Mouse (Mus musculus): Measurements from ENCODE around the gene Zfp691. TPM values are rescaled to one million over a fixed set of nuclear protein-coding genes. Genes with fewer than 3 reads are reported as not detected.

Zfp691 gene
- polyA plus RNA-seq, 1 experiment: 5.8 TPM

DNA sequence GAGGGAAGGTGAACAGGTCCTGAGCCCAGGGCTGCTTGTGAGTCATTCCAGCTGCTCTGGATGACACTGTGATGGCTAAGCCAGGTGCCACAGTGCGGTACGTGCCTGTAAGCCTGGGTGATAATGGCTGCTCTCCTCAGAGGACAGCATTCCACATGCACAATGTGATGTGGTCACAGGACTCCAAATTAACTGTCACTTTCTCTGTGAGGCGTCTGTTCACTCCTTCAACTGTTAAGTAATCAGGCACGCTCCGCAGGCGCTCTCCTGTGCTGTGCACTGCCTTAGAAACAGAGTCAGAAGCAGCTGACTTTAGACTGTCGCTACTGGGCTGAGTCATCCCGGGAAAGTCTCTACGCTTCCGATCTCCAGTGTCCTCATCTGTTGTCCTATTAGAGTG lies 32.8 kb downstream of the Zfp691 start:
- no peak overlapping the region for H3K4me3 ChIP-seq (replicated peaks; ENCODE audit: control insufficient read depth, low read depth, low read length)
- no peak overlapping the region for H3K27ac ChIP-seq (ENCODE audit: control insufficient read depth, insufficient read depth, low read depth, low read length, poor library complexity)
- TF ChIP-seq POLR2A (IDR thresholded peaks at IDR 0.05; ENCODE audit: borderline replicate concordance, control insufficient read depth, low read depth, low read length) (no peak), CTCF (IDR thresholded peaks at IDR 0.05; ENCODE audit: control insufficient read depth, insufficient read depth, low read length) (no peak)
- WGBS: 78% methylated on average over 10 of the region's 10 CpGs
- peaks cover 1% of the 10 kb centered on the region; the same call in 1 of the 2 replicates for H3K4me1 ChIP-seq (ENCODE audit: control insufficient read depth, insufficient read depth, low read length)

DNA sequence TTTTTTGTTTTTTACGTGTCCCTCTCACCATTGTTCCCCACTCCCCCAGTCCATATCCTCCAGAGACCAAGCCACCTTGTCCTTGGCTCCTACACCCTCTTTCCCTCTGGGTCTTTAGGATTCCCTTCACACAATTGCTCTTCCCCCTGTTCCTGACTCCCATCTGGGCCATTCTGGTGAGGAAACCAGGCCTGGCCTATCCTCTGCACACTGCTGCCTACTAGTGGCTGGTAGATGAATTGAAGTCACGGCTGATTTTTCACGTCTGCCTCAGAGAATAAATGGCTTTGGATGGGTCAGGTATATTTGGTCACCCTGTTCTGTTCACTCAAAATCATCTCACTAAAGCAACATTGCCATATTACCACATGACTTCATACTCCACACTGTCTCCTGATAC lies 33.9 kb downstream of the Zfp691 start:
- WGBS: 51% methylated on average over 3 of the region's 3 CpGs
- TF ChIP-seq POLR2A (IDR thresholded peaks at IDR 0.05; ENCODE audit: borderline replicate concordance, control insufficient read depth, low read depth, low read length) (no peak), CTCF (IDR thresholded peaks at IDR 0.05; ENCODE audit: control insufficient read depth, insufficient read depth, low read length) (peak; percentile 89)
- Histone ChIP-seq H3K4me1 (ENCODE audit: control insufficient read depth, insufficient read depth, low read length) (peaks cover 1% of the 10 kb centered on the region; the same call in 1 of the 2 replicates), H3K4me3 (replicated peaks; ENCODE audit: control insufficient read depth, low read depth, low read length) (no peak overlapping the region), H3K27ac (ENCODE audit: control insufficient read depth, insufficient read depth, low read depth, low read length, poor library complexity) (no peak overlapping the region)

DNA sequence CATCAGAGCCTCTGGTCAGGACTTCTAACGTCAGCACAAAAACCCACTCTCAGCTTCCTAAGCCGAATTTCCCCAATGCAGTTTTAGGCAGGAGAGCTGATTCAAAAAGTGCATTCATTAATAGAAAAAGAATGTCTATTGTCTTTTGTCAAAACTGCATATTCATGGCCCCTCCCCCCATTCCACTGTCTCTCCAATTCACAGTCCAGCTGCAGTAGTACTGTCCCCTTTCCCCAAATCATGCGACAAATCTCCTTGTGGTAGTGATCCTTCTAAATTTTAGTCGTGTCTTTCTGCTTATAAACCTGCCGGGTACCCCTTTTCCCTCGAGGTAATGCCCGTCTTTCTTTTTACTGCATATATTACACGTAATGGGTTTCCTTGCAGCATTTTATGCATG lies 35.2 kb downstream of the Zfp691 start:
- 76% methylated on average over 8 of the region's 8 CpGs for WGBS

DNA sequence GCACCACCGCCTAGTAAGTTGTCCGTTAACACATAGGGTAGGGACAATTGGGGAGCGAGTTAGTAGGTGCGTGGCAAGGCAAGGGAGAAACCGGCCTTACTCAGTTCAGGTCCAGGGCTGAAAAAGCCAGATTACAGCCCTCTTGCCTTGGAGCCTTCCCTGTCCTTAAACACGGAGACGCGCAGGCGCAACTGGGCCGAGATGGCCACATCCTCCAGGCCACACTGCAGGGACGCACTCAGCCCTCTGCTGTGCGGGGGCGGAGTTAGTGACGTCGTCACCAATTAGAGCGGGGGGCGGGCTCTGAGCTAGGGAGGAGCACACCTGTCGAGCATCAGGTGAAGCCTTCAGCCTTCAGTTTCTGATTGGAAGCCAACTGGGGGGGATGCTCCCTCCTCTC lies 35.8 kb downstream of the Zfp691 start:
- peaks cover 1% of the 10 kb centered on the region; the same call in 1 of the 2 replicates for H3K4me1 ChIP-seq (ENCODE audit: control insufficient read depth, insufficient read depth, low read length)
- no peak overlapping the region for H3K27ac ChIP-seq (ENCODE audit: control insufficient read depth, insufficient read depth, low read depth, low read length, poor library complexity)

More for the DNA sequence above, 35.2 kb downstream of the Zfp691 start:
- TF ChIP-seq CTCF (IDR thresholded peaks at IDR 0.05; ENCODE audit: control insufficient read depth, insufficient read depth, low read length) (no peak), POLR2A (IDR thresholded peaks at IDR 0.05; ENCODE audit: borderline replicate concordance, control insufficient read depth, low read depth, low read length) (no peak)
- no peak overlapping the region for H3K4me3 ChIP-seq (replicated peaks; ENCODE audit: control insufficient read depth, low read depth, low read length)
- H3K4me1 ChIP-seq (ENCODE audit: control insufficient read depth, insufficient read depth, low read length): peaks cover 1% of the 10 kb centered on the region; the same call in 1 of the 2 replicates
- H3K27ac ChIP-seq (ENCODE audit: control insufficient read depth, insufficient read depth, low read depth, low read length, poor library complexity): no peak overlapping the region

DNA sequence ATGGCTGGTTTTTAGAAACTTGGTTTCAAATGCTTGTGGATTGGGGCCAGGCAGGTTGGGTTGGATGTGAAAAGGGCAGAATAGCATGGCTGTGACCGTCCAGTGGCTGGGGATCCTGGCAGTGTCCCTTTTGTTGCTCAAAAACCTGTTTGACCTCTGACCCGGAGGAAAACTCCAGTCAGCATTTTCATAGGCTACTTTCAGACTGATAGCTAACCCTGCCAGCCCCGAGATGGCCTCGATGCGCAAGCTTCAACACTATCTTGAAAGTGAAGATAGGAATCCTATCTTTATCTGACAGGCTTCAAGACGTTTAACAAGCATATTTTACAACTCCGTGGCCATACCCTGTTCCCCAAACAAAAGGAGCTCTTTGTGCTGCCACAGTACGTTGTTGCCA lies 36.7 kb downstream of the Zfp691 start:
- no peak overlapping the region for H3K27ac ChIP-seq (ENCODE audit: control insufficient read depth, insufficient read depth, low read depth, low read length, poor library complexity)
- no peak overlapping the region for H3K4me3 ChIP-seq (replicated peaks; ENCODE audit: control insufficient read depth, low read depth, low read length)
- whole genome bisulfite sequencing: 71% methylated on average over 8 of the region's 8 CpGs
- H3K4me1 ChIP-seq (ENCODE audit: control insufficient read depth, insufficient read depth, low read length): peaks cover 1% of the 10 kb centered on the region; the same call in 1 of the 2 replicates
- TF ChIP-seq CTCF (IDR thresholded peaks at IDR 0.05; ENCODE audit: control insufficient read depth, insufficient read depth, low read length) (no peak), POLR2A (IDR thresholded peaks at IDR 0.05; ENCODE audit: borderline replicate concordance, control insufficient read depth, low read depth, low read length) (no peak)

More for the DNA sequence above, 35.8 kb downstream of the Zfp691 start:
- TF ChIP-seq POLR2A (IDR thresholded peaks at IDR 0.05; ENCODE audit: borderline replicate concordance, control insufficient read depth, low read depth, low read length) (no peak), CTCF (IDR thresholded peaks at IDR 0.05; ENCODE audit: control insufficient read depth, insufficient read depth, low read length) (no peak)
- no peak overlapping the region for H3K4me3 ChIP-seq (replicated peaks; ENCODE audit: control insufficient read depth, low read depth, low read length)
- WGBS: 86% methylated on average over 18 of the region's 18 CpGs

DNA sequence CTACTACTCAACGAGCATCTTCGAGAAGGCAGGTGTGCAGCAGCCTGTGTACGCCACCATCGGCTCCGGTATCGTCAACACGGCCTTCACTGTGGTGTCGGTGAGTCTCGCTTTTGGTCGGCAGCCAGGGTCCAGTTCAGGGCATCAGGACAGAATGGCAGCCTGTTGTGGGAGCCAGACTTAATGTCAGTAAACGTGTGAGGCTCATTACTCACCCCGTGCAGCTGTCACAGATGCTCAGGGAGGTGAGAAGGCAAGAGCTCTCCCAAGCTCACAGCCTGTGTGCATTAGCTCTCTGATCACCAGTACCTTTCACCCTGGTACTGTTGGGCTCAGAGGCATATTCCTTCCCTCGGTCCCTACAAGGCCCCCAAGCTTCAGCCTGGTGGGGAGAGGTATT lies 40.1 kb downstream of the Zfp691 start:
- WGBS: 89% methylated on average over 13 of the region's 13 CpGs
- Histone ChIP-seq H3K27ac (ENCODE audit: control insufficient read depth, insufficient read depth, low read depth, low read length, poor library complexity) (no peak overlapping the region), H3K4me1 (ENCODE audit: control insufficient read depth, insufficient read depth, low read length) (peaks cover 5% of the 10 kb centered on the region; the same call in 1 of the 2 replicates), H3K4me3 (replicated peaks; ENCODE audit: control insufficient read depth, low read depth, low read length) (no peak overlapping the region)
- TF ChIP-seq POLR2A (IDR thresholded peaks at IDR 0.05; ENCODE audit: borderline replicate concordance, control insufficient read depth, low read depth, low read length): no peak
- TF ChIP-seq CTCF (IDR thresholded peaks at IDR 0.05; ENCODE audit: control insufficient read depth, insufficient read depth, low read length): no peak

DNA sequence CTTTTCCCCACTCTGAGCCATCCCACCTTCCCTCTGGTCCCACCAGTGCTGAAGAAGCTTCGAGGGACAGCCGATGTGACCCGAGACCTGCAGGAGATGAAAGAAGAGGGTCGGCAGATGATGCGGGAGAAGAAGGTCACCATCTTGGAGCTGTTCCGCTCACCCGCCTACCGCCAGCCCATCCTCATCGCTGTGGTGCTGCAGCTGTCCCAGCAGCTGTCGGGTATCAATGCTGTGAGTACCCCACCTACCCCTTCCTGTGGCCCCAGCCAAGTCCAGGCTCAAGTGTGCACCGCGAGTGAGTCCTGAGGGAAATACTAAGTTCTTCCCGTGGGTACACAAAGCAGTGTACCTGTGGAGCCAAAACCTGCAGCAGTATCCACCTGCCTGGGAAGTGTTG lies 40.7 kb downstream of the Zfp691 start:
- H3K4me3 ChIP-seq (replicated peaks; ENCODE audit: control insufficient read depth, low read depth, low read length): no peak overlapping the region
- H3K4me1 ChIP-seq (ENCODE audit: control insufficient read depth, insufficient read depth, low read length): peaks cover 5% of the 10 kb centered on the region; the same call in 1 of the 2 replicates
- H3K27ac ChIP-seq (ENCODE audit: control insufficient read depth, insufficient read depth, low read depth, low read length, poor library complexity): no peak overlapping the region
- TF ChIP-seq POLR2A (IDR thresholded peaks at IDR 0.05; ENCODE audit: borderline replicate concordance, control insufficient read depth, low read depth, low read length): no peak
- no peak for TF ChIP-seq CTCF (IDR thresholded peaks at IDR 0.05; ENCODE audit: control insufficient read depth, insufficient read depth, low read length)
- WGBS: 89% methylated on average over 13 of the region's 13 CpGs

DNA sequence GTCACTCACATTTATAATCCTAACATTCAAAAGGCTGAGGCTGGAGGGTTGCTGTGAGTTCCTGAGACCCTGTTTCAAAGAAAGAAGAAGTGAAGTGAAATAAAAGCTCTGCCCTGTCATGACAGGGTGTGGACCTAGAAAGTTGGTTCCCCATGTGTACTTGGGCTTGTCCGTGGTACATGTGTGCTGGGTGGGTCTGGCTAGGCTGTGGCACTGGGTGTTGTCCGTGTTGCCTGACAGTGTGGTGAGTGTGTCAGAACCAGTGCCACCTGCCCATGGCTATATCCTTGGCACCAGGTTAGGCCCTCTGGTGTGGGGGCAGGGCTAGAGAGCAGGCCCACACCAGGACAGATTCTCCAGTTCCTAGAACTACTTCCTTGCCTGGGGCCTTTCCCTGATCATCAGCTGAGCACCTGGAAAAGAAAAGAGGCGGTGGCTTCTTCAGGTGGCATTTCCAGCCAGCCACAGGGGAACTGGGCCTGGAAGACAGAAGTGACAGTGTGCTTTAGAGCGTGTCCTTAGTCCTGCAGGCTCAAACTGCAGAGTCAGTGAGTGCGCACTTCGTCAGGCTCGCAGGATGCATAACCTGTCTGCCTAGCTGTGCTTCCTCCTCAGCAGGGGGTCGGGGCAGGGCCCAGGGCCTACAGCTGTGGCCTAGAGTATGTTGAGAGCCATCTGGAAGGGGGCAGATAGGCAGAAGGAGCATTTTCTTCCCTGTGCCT lies 42.6 kb downstream of the Zfp691 start:
- H3K27ac ChIP-seq (ENCODE audit: control insufficient read depth, insufficient read depth, low read depth, low read length, poor library complexity): peak overlapping the region; percentile 59
- TF ChIP-seq POLR2A (IDR thresholded peaks at IDR 0.05; ENCODE audit: borderline replicate concordance, control insufficient read depth, low read depth, low read length) (no peak), CTCF (IDR thresholded peaks at IDR 0.05; ENCODE audit: control insufficient read depth, insufficient read depth, low read length) (no peak)
- 71% methylated on average over 8 of the region's 8 CpGs for WGBS
- H3K4me1 ChIP-seq (ENCODE audit: control insufficient read depth, insufficient read depth, low read length): peaks cover 12% of the 10 kb centered on the region; the same call in 1 of the 2 replicates
- no peak overlapping the region for H3K4me3 ChIP-seq (replicated peaks; ENCODE audit: control insufficient read depth, low read depth, low read length)
